Mouse (Mus musculus) limb, embryonic 12.5 days (tissue): ENCODE data around the gene Frmd4a. TPM values are rescaled to one million over a fixed set of nuclear protein-coding genes. Genes with fewer than 3 reads are reported as not detected.
A peak's percentile ranks its signal among the peaks of the same experiment; 100 is the strongest.

Source experiments
- ATAC-seq: fragments of 200-750 bp; cut with Nextera tagmentation; 2 replicates; pipeline ENCODE4 v1.8.0; 2017; ENCODE audit warnings: low read depth, moderate TSS enrichment; ENCODE audit not compliant: insufficient number of reproducible peaks, insufficient read depth, low FRiP score, low TSS enrichment
- H3K27ac ChIP-seq: fragments of 300-500 bp; sonication (generic); 2 replicates; pipeline ENCODE4 v1.5.1; 2016; ENCODE audit warnings: mild to moderate bottlenecking, moderate library complexity
- H3K27me3 ChIP-seq: fragments of 300-500 bp; sonication (generic); 2 replicates; pipeline ENCODE4 v1.6.1; 2016; ENCODE audit warnings: mild to moderate bottlenecking, moderate library complexity
- H3K36me3 ChIP-seq: fragments of 300-500 bp; sonication (generic); 2 replicates; pipeline ENCODE4 v1.6.1; 2016; ENCODE audit warnings: mild to moderate bottlenecking, moderate library complexity
- H3K4me1 ChIP-seq: fragments of 300-500 bp; sonication (generic); replicated peaks from 2 replicates; pipeline ENCODE4 v1.6.1; 2016
- H3K4me2 ChIP-seq: fragments of 300-500 bp; sonication (generic); 2 replicates; pipeline ENCODE4 v1.6.1; 2016; ENCODE audit warnings: mild to moderate bottlenecking, moderate library complexity
- H3K4me3 ChIP-seq: fragments of 300-500 bp; sonication (generic); replicated peaks from 2 replicates; pipeline ENCODE4 v1.5.1; 2016; ENCODE audit warnings: mild to moderate bottlenecking
- H3K9ac ChIP-seq: fragments of 300-500 bp; sonication (generic); replicated peaks from 2 replicates; pipeline ENCODE4 v1.6.1; 2016; ENCODE audit warnings: mild to moderate bottlenecking, moderate library complexity
- H3K9me3 ChIP-seq: fragments of 300-500 bp; sonication (generic); 2 replicates; pipeline ENCODE4 v1.6.1; 2016; ENCODE audit warnings: mild to moderate bottlenecking, moderate library complexity
- WGBS: fragments of 180-500 bp; shearing (Covaris S2); methylation state at CpG from one replicate; pipeline ENCODE4 v1.1.7; 2016; 5-methylcytosine and 5-hydroxymethylcytosine counted together
- polyA plus RNA-seq: library from polyadenylated mRNA; unstranded; fragments of >200 nt; fragmentation: Nextera tagmentation; extraction: Ambion mirVana; gene quantifications from 2 replicates; pipeline ENCODE4 v1.2.1, GENCODE M21; 2016

The Frmd4a gene
- polyA plus RNA-seq, 1 experiment from 2014 or later, result 69.3 TPM

- Histone ChIP-seq H3K9ac (no peak overlapping the region), H3K27me3 (no peaks in the 10 kb centered on the region), H3K4me3 (no peak overlapping the region), H3K36me3 (no peaks in the 10 kb centered on the region), H3K4me2 (no peak overlapping the region), H3K27ac (no peak overlapping the region), H3K4me1 (no peaks in the 10 kb centered on the region), H3K9me3 (no peaks in the 10 kb centered on the region)
- no peak for ATAC-seq
- 73% methylated on average over 4 of the region's 4 CpGs for WGBS
Measured at GRCm38 (mm10) chr2:4142221-4142950, 124.9 kb downstream of the Frmd4a start.

- Histone ChIP-seq H3K27ac (no peak overlapping the region), H3K27me3 (no peaks in the 10 kb centered on the region), H3K9ac (no peak overlapping the region), H3K4me2 (no peak overlapping the region), H3K36me3 (no peaks in the 10 kb centered on the region), H3K9me3 (no peaks in the 10 kb centered on the region), H3K4me3 (no peak overlapping the region), H3K4me1 (peaks cover 6% of the 10 kb centered on the region; the same call in 1 of the 2 replicates)
- WGBS, result 78% methylated on average over 4 of the region's 4 CpGs
- no peak for ATAC-seq
Measured at GRCm38 (mm10) chr2:4144424-4144823, 126.9 kb downstream of the Frmd4a start.

GRCm38 (mm10) chr2:4152521-4153040 lies 135.1 kb downstream of the Frmd4a start:
- no peaks in the 10 kb centered on the region for H3K9me3 ChIP-seq
- peak overlapping the region; percentile 45; the same call in 1 of the 2 replicates for H3K27ac ChIP-seq
- 9% methylated on average over 14 of the region's 14 CpGs for WGBS
- peaks cover 19% of the 10 kb centered on the region for H3K4me1 ChIP-seq
- ATAC-seq, result no peak; the same call in 1 of the 2 replicates
- peaks cover 7% of the 10 kb centered on the region for H3K27me3 ChIP-seq
- H3K9ac ChIP-seq, result peak overlapping the region; percentile 66
- peak overlapping the region; percentile 72 for H3K4me2 ChIP-seq
- H3K36me3 ChIP-seq, result no peaks in the 10 kb centered on the region
- H3K4me3 ChIP-seq, result peak overlapping the region; percentile 46

- 7% methylated on average over 16 of the region's 16 CpGs for WGBS
- no peak for ATAC-seq
- peak overlapping the region; percentile 46 for H3K4me3 ChIP-seq
- H3K4me1 ChIP-seq, result peaks cover 19% of the 10 kb centered on the region
- peaks cover 7% of the 10 kb centered on the region for H3K27me3 ChIP-seq
- H3K9ac ChIP-seq, result peak overlapping the region; percentile 66
- peak overlapping the region; percentile 72 for H3K4me2 ChIP-seq
- no peaks in the 10 kb centered on the region for H3K36me3 ChIP-seq
- no peaks in the 10 kb centered on the region for H3K9me3 ChIP-seq
- H3K27ac ChIP-seq, result peak overlapping the region; percentile 45; the same call in 1 of the 2 replicates
Measured at GRCm38 (mm10) chr2:4153131-4153631, 135.7 kb downstream of the Frmd4a start.

GRCm38 (mm10) chr2:4154036-4154653 lies 136.6 kb downstream of the Frmd4a start:
- WGBS, result 64% methylated on average over 5 of the region's 5 CpGs
- Histone ChIP-seq H3K36me3 (no peaks in the 10 kb centered on the region), H3K4me3 (peak overlapping the region; percentile 46; the same call in 1 of the 2 replicates), H3K27me3 (peaks cover 7% of the 10 kb centered on the region), H3K4me1 (peaks cover 13% of the 10 kb centered on the region), H3K27ac (no peak overlapping the region), H3K4me2 (peak overlapping the region; percentile 72), H3K9me3 (no peaks in the 10 kb centered on the region), H3K9ac (no peak overlapping the region)
- no peak for ATAC-seq

- Histone ChIP-seq H3K9ac (no peak overlapping the region), H3K4me2 (peak overlapping the region; percentile 72; the same call in 1 of the 2 replicates), H3K9me3 (no peaks in the 10 kb centered on the region), H3K4me3 (no peak overlapping the region), H3K4me1 (peaks cover 13% of the 10 kb centered on the region), H3K27me3 (peaks cover 7% of the 10 kb centered on the region), H3K27ac (no peak overlapping the region), H3K36me3 (no peaks in the 10 kb centered on the region)
- no peak for ATAC-seq
- WGBS, result 87% methylated on average over 4 of the region's 4 CpGs
Measured at GRCm38 (mm10) chr2:4154654-4155047, 137.1 kb downstream of the Frmd4a start.

- ATAC-seq, result no peak
- H3K4me3 ChIP-seq, result no peak overlapping the region
- H3K9me3 ChIP-seq, result no peaks in the 10 kb centered on the region
- H3K27me3 ChIP-seq, result peaks cover 7% of the 10 kb centered on the region
- H3K27ac ChIP-seq, result no peak overlapping the region
- no peaks in the 10 kb centered on the region for H3K36me3 ChIP-seq
- H3K9ac ChIP-seq, result no peak overlapping the region
- no peak overlapping the region for H3K4me2 ChIP-seq
- H3K4me1 ChIP-seq, result peaks cover 13% of the 10 kb centered on the region
Measured at GRCm38 (mm10) chr2:4155406-4155805, 137.9 kb downstream of the Frmd4a start.

GRCm38 (mm10) chr2:4156511-4156910 lies 139.0 kb downstream of the Frmd4a start:
- H3K9me3 ChIP-seq, result no peaks in the 10 kb centered on the region
- H3K36me3 ChIP-seq, result no peaks in the 10 kb centered on the region
- peaks cover 7% of the 10 kb centered on the region for H3K27me3 ChIP-seq
- H3K27ac ChIP-seq, result no peak overlapping the region
- ATAC-seq, result no peak
- peaks cover 13% of the 10 kb centered on the region for H3K4me1 ChIP-seq
- H3K4me2 ChIP-seq, result no peak overlapping the region
- H3K9ac ChIP-seq, result no peak overlapping the region
- H3K4me3 ChIP-seq, result no peak overlapping the region

- H3K27ac ChIP-seq, result no peak overlapping the region
- 78% methylated on average over 4 of the region's 4 CpGs for WGBS
- no peak for ATAC-seq
- no peaks in the 10 kb centered on the region for H3K9me3 ChIP-seq
- H3K4me3 ChIP-seq, result no peak overlapping the region
- no peaks in the 10 kb centered on the region for H3K36me3 ChIP-seq
- peaks cover 7% of the 10 kb centered on the region for H3K27me3 ChIP-seq
- H3K9ac ChIP-seq, result no peak overlapping the region
- peaks cover 13% of the 10 kb centered on the region for H3K4me1 ChIP-seq
- no peak overlapping the region for H3K4me2 ChIP-seq
Measured at GRCm38 (mm10) chr2:4157396-4157795, 139.9 kb downstream of the Frmd4a start.

GRCm38 (mm10) chr2:4159574-4160203 lies 142.2 kb downstream of the Frmd4a start:
- H3K4me3 ChIP-seq, result no peak overlapping the region
- WGBS, result 84% methylated on average over 15 of the region's 15 CpGs
- H3K27me3 ChIP-seq, result no peaks in the 10 kb centered on the region
- ATAC-seq, result no peak
- H3K9me3 ChIP-seq, result no peaks in the 10 kb centered on the region
- H3K9ac ChIP-seq, result no peak overlapping the region
- H3K4me1 ChIP-seq, result peaks cover 5% of the 10 kb centered on the region
- H3K4me2 ChIP-seq, result no peak overlapping the region
- H3K27ac ChIP-seq, result no peak overlapping the region
- H3K36me3 ChIP-seq, result no peaks in the 10 kb centered on the region

- H3K4me1 ChIP-seq, result peaks cover 5% of the 10 kb centered on the region; the same call in 1 of the 2 replicates
- H3K4me2 ChIP-seq, result no peak overlapping the region
- no peak overlapping the region for H3K9ac ChIP-seq
- no peaks in the 10 kb centered on the region; the same call in 1 of the 2 replicates for H3K36me3 ChIP-seq
- ATAC-seq, result no peak
- H3K4me3 ChIP-seq, result no peak overlapping the region
- no peaks in the 10 kb centered on the region for H3K27me3 ChIP-seq
- 0 out of 2 replicates have a peak, but pooled peaks cover 3% of the 10 kb centered on the region for H3K9me3 ChIP-seq
- WGBS, result 87% methylated on average over 2 of the region's 2 CpGs
- no peak overlapping the region for H3K27ac ChIP-seq
Measured at GRCm38 (mm10) chr2:4166191-4166590, 148.7 kb downstream of the Frmd4a start.
